ENCODE assay signal across 43 mouse cellular contexts in genomic region chr9:56010450-56010849, GRCm38 (mm10). TPM values are rescaled to one million over a fixed set of nuclear protein-coding genes. Genes with fewer than 3 reads are reported as not detected.
"Had no signal": no experiment of that assay in that cellular context is flagged by ENCODE, and none has a peak within 500 bp of the region (broad histone marks: within the 10 kb centered on the region; RNA-seq: fewer than 3 reads in every experiment).

TSS of gene 4930563M21Rik (minus strand) at chr9:56010550.

- H3K27me3 ChIP-seq: heart, embryonic 12.5 days; heart, embryonic 13.5 days; heart, embryonic 15.5 days; hindbrain, embryonic 12.5 days; hindbrain, embryonic 13.5 days; hindbrain, embryonic 15.5 days; intestine, embryonic 15.5 days; kidney, embryonic 15.5 days had no signal

- H3K27ac ChIP-seq: heart, embryonic 10.5 days; heart, embryonic 13.5 days; heart, embryonic 15.5 days; hindbrain, embryonic 10.5 days; hindbrain, embryonic 12.5 days; hindbrain, embryonic 13.5 days; hindbrain, embryonic 14.5 days; hindbrain, embryonic 15.5 days; hindbrain, postnatal 0 days; intestine, embryonic 15.5 days; kidney, embryonic 15.5 days; kidney, postnatal 0 days; layer of hippocampus, adult 2 months had no signal

- H3K4me3 ChIP-seq: heart, embryonic 10.5 days; heart, embryonic 12.5 days; heart, embryonic 13.5 days; heart, embryonic 15.5 days; hindbrain, embryonic 10.5 days; hindbrain, embryonic 12.5 days; hindbrain, embryonic 13.5 days; hindbrain, embryonic 15.5 days; intestine, embryonic 15.5 days; kidney, embryonic 15.5 days; layer of hippocampus, adult 2 months had no signal

- H3K36me3 ChIP-seq: heart, embryonic 10.5 days; heart, embryonic 12.5 days; heart, embryonic 13.5 days; heart, embryonic 15.5 days; hindbrain, embryonic 10.5 days; hindbrain, embryonic 12.5 days; hindbrain, embryonic 13.5 days; hindbrain, embryonic 15.5 days; intestine, embryonic 15.5 days; kidney, embryonic 15.5 days had no signal

- DNase-seq: heart, postnatal 10 days; heart, postnatal 14 days; heart, postnatal 36 days; heart, postnatal 4 days; kidney, adult 11 months; kidney, adult 18-20 months; kidney, adult 2 months; kidney, adult 8-10 months; kidney, adult 9 months; kidney, postnatal 10 days; kidney, postnatal 14 days; kidney, postnatal 25 days; kidney, postnatal 36 days; kidney, postnatal 4 days; layer of hippocampus, adult 9-11 months; layer of hippocampus, postnatal 36 days had no signal

- H3K4me1 ChIP-seq: heart, embryonic 10.5 days; heart, embryonic 12.5 days; heart, embryonic 13.5 days; heart, embryonic 15.5 days; hindbrain, embryonic 10.5 days; hindbrain, embryonic 12.5 days; hindbrain, embryonic 13.5 days; hindbrain, embryonic 15.5 days; intestine, embryonic 15.5 days; kidney, embryonic 15.5 days had no signal

RNA-seq across cellular contexts. Expression of gene 4930563M21Rik, which starts in this region (rescaled TPM):
- polyA plus RNA-seq: heart, embryonic 10.5 days; heart, embryonic 11.5 days; heart, embryonic 12.5 days; heart, embryonic 13.5 days; heart, embryonic 14.5 days; heart, embryonic 15.5 days; heart, embryonic 16.5 days; heart, postnatal 0 days; hindbrain, embryonic 10.5 days; hindbrain, embryonic 11.5 days; hindbrain, embryonic 12.5 days; hindbrain, embryonic 13.5 days; hindbrain, embryonic 14.5 days; hindbrain, embryonic 15.5 days; hindbrain, embryonic 16.5 days; hindbrain, postnatal 0 days; inflammation-experienced regulatory T-cells, adult 6 months; intestine, embryonic 14.5 days; intestine, embryonic 15.5 days; intestine, embryonic 16.5 days; intestine, postnatal 0 days; kidney, adult 2 months; kidney, embryonic 14.5 days; kidney, embryonic 15.5 days; kidney, embryonic 16.5 days; kidney, postnatal 0 days; large intestine, adult 2 months had no signal
